Mouse (Mus musculus) heart, adult 2 months (tissue): ENCODE results near the gene Nhsl2.

ENCODE experiments used
- CTCF ChIP-seq: fragments of 200-600 bp; IDR thresholded peaks from 2 replicates; pipeline ENCODE4 v1.8.1; 2022; ENCODE audit warnings: antibody characterized with exemption, mild to moderate bottlenecking, moderate library complexity
- EP300 ChIP-seq: fragments of 200-500 bp; IDR thresholded peaks from 2 replicates; pipeline ENCODE4 v1.6.1; 2011; ENCODE audit warnings: low read depth, low read length, control low read depth; ENCODE audit not compliant: insufficient read depth
- POLR2A ChIP-seq: fragments of 200-500 bp; IDR thresholded peaks from 2 replicates; pipeline ENCODE4 v1.6.1; 2011; ENCODE audit warnings: mild to moderate bottlenecking, low read depth, low read length, control low read depth; ENCODE audit not compliant: insufficient read depth

DNA sequence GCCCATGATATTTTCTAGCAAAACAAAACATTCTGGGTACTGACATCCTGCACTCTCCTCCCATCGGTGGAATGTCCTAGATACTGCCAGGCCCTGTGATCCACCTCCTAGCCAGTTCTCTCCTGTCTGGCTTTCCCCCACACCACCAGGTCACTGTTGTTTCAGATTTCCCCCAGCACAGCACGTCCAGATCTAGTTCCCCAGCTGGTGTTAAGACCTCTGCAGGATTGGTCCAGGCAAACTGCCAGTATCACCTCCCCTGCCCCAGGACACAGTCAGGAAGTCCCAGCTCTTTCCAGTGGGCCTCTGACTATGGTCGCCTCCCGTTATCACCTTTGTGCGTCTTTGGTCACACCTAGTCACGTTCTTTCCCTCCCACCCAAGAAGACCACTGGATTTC is 134.5 kb downstream of the Nhsl2 start:
- TF ChIP-seq POLR2A (no peak), CTCF (no peak), EP300 (peak; percentile 59; the same call in 1 of the 2 replicates)
